Mouse (Mus musculus) erythroblast, adult 5-6 weeks (primary cell): ENCODE measurements around the gene Rnase13. TPM values are rescaled to one million over a fixed set of nuclear protein-coding genes. Genes with fewer than 3 reads are reported as not detected.
"Not testable (repeated sequence)": the region's sequence is repeated elsewhere in the genome, so short reads cannot be mapped to it uniquely, and the experiment has no call there.

Experiments used
- ATAC-seq: replicated peaks from 2 replicates; pipeline ENCODE4 v1.8.0; 2016; ENCODE audit warnings: moderate number of reproducible peaks, mild to moderate bottlenecking, moderate TSS enrichment, inconsistent platforms; ENCODE audit not compliant: poor library complexity, low FRiP score, severe bottlenecking
- total RNA-seq, 2 experiments: library from RNA; stranded (forward) in 1 of 2; stranded (reverse) in 1 of 2; fragments of 150-400 nt in 1 of 2; fragments of 200-764, 138-1000 nt in 1 of 2; gene quantifications; 2 replicates each; pipeline versions ENCODE4 v1.2.3 to v1.2.4; 2015 to 2017; ENCODE audit warnings: low replicate concordance in 2 of 2

Rnase13 gene
- total RNA-seq (2015; ENCODE audit: low replicate concordance) (not detected in 2 replicates), total RNA-seq (2017; ENCODE audit: low replicate concordance) (not detected in 2 replicates)

GRCm38 (mm10) chr14:51922571-51922865 lies at the start of gene Rnase13:
Gene Rnase13, minus strand, starts transcription at chr14:51922773.
- ATAC-seq = no peak

DNA sequence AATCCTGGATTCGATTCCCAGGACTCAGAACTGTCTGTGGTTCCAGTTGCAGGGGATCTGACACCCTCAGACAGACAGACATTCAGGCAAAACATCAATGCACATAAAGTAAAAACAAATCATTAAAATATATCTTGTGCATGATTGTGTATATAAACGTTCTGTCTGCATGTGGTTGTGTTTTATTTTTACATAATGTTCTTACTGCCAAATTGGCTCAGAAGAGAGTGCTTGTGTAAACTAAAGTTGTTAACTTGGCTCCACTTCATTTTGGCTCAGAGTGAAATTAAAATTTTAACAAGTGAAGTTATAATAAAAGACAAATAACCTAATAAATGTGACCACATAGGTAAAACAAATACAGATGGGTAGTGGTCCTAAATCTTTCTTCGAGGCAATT lies 44.8 kb upstream of the Rnase13 start:
- ATAC-seq = no peak

DNA sequence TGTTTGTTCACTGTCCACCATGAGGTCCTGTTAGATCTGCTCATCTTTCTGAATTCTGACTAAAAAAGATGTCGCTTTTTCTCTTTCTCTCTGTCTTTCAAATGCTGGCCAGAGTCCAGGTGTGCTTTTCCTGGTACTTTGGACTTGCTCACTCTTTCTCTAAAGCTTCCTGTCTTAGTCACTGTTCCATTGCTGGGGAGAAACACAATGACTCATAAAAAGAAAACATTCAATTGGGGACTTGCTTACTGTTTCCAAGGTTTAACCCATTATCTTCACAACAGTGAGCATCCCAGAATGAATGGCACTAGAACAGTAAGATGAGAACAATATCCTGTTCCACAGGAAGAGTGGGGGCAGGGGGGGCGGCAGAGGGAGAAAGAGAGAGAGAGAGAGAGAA lies 37.7 kb upstream of the Rnase13 start:
- ATAC-seq = no peak

- ATAC-seq = no peak
Measured at GRCm38 (mm10) chr14:51943336-51943735, 20.8 kb upstream of the Rnase13 start.

DNA sequence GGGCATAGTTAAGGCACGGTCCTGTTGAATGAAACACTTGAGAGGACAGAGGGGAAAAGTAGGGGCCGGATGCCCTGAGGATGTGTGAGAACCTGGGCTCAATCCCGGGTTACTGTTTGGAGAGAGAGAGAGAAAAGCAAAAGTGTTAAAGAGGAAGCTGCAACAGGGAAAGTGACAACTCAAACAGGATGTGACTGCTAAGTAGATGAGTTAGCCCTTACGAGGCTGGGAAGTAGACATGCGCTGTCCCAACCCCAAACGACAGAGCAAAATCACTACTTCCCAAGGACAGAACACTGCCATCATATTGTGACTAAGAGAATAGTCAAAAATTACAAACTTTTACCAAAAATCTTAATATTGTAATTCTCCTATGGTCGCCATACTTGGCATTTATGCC lies 19.7 kb upstream of the Rnase13 start:
- ATAC-seq = no peak

DNA sequence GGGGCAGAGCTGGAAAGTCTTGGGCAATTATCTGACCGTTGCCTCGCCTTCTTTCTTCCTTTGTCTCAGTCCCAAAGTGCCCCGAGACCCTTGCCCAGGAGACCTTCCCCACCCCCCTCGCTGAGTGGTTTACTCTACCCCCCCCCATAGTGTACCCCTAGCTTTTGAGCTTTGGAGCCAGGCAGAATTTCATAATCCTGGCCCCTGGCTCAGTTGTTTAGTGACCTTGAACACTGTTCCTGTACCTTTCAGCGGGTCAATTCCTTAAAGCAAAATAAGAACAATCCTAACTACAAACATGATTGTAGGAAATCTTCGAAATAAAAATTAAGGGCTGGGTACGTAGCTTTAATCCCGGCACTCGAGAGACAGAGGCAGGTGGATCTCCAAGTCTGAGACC lies 19.0 kb upstream of the Rnase13 start:
- ATAC-seq = no peak

DNA sequence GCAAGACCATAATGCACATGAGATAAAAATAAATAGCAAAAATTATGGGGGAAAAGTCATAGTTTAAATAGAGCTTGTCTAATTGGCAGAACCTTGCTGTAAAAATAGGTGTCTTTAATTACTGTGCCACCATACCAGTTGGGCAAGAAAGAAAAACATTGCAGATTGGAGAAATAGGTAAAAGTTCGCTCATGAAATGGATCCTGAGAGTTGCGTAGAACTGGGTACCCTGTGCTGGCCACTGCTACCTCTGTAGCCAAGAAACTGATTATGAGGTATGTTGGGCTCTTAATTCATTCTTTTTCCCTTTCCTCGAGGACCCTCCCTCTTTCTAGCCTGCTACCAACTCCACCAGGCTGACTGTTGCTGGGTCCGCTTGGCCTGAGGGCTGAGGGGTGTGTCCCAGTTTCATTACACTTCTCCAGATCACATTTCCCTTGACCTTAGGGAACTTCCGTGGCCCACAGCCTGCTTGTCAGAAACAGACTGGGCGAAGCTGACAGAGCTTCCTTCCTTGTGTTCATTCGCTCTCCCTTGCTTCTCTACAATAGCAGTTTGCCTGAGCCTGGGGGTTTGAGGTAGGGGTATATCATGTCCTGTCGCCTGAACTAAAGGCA lies 18.5 kb upstream of the Rnase13 start:
- no peak for ATAC-seq

- no peak for ATAC-seq
Measured at GRCm38 (mm10) chr14:51939005-51939404, 16.4 kb upstream of the Rnase13 start.

- ATAC-seq = no peak
Measured at GRCm38 (mm10) chr14:51932092-51933020, 9.8 kb upstream of the Rnase13 start.

DNA sequence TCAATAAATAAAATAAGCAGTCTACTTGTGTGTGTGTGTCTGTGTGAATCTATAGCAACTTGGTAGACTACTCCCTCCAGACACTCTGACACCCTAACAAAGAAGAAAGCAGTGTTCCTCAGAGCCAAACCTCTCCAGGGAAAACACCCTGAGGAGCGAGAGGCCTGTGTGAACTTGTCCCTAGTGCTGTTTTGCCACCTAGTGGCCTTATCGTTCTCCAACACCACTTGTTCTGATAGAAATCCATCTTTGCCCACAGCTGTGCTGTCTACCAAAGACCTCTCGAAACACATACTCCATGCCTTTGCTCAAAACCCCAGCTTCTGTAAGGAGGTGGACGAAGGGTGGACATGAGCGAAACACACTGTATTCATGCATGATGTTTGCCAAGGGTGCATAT lies 8.3 kb upstream of the Rnase13 start:
- no peak for ATAC-seq

DNA sequence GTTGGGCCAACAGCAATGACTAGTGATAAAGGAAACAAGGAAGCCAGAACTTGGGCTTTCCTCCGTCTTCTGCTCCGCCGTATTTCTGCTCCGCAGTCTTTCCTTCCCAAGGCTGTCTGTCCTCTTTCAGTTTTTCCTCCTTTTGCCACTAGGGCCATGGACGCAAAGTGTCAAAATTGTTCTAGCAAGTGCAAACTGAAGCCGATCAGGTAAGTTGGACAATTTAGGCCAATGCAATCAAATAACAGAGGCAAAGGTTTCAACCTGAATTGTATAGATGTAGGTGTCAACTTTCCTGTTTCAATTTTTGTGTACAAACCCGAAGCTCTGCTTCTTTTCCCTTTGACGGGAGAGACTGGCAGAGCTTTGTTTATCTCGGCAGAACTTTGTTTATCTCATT lies 7.4 kb upstream of the Rnase13 start:
- ATAC-seq = no peak

DNA sequence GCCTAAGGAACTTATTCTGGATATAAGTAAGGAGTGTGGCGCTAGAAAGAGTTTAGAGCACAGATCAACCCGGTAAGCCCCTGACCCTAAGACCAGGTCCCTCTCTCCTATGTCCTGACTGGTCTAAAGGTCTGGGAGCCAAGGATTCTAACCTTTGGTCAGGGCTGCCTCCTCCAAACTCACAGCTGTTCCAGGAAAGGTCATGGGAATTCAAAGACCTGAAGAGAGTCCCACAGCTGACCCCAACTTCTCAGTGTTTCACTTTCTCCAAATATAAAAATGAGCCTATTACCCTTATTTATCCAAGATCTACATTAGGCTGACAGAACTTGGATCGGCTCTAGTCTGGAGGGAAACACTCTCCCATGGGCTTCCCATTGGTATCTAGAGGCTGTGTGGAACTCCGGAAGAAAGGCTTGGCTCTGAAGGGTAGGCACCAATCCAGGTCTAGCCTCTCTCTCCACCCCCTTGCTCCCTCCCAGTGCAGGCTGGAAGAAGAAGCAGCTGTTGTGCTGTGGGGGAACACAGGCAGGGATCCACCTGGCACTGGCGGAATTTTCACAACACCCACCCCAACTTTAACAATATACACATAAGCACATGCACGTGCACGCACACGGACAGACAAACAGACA lies 6.9 kb upstream of the Rnase13 start:
- no peak for ATAC-seq

- ATAC-seq = not testable (repeated sequence)
Measured at GRCm38 (mm10) chr14:51926930-51927329, 4.4 kb upstream of the Rnase13 start.

DNA sequence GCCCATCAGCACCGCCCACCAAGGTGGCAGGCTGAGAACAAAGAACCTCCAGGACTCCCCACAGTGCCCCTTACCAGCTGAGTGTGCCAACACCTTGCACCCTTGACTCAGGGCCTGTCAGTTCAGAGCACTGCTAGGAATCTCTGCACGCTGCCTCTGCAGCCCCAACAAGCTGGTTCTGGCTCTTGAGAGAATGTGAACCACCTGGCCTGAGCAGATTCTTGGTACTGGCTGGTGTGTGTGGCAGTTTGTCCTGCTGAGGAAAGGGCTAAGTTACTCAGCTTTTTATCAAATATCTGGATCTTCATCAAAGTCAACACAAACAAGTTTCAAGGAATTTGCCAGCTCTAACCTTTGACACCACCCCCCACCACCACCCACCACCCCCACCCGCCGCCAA lies 919 bp upstream of the Rnase13 start:
- ATAC-seq = no peak

DNA sequence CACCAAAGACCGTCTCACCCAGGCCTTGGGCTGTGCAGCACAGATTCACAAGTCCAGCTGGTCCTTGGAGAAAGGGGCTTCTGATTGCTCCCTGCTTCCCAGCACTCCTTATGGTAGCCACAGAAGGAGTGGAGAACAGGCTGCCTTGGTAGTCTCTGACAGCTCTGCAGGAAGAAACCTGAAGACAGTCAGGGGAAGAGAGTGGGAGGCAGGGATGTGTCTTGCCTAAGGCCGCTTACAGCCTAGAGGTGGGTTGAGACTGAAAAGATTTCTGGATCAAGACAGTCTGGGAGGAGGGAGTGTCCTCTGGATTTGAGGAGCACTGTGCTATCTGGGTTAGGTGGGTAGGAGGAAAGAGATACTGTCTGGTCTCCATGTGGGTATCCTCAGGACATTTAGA lies 337 bp upstream of the Rnase13 start:
- ATAC-seq = no peak

GRCm38 (mm10) chr14:51921759-51922570 lies 608 bp downstream of the Rnase13 start:
- no peak for ATAC-seq

DNA sequence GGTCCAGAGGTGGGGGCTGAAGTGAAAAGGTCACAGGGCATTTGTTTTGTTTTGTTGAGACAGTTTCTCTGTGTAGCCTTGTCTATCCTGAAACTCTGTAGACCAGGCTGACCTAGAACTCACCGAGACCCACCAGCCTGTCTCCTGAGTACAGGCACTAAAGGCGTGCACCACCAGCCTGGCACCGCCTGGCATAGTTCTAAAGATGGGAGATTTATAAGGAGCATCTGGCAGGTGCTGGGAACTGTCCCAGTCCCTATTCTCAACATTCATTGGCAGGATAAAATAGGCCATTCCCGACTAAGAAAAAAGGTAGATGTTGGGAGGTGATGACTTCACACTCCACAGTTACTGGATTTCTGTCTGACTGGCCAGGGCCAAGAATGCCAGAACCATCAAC lies 3.6 kb downstream of the Rnase13 start:
- ATAC-seq = no peak

DNA sequence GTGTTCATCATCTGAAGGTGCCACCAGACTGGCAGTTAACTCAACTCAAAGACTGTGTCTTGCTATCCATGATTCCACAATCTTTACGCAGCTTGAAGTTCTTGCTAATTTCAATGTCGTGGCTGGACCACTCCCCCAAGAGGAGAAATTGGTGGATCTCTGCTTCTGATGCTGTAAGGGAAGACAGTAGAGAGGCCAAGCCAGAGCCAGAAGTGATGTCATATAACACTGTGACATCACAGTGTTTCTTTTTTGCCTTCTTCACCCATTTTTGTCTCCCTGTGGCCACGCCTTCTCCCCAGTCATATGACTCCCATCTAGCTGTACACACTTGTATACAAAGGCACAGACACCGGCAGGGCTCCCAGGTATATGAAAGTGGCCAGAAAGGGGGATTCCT lies 4.4 kb downstream of the Rnase13 start, which contains the start of gene Tppp2:
Gene Tppp2 (plus strand): TSS at position 301 of the 400 bp plus-strand sequence.
- ATAC-seq = no peak

DNA sequence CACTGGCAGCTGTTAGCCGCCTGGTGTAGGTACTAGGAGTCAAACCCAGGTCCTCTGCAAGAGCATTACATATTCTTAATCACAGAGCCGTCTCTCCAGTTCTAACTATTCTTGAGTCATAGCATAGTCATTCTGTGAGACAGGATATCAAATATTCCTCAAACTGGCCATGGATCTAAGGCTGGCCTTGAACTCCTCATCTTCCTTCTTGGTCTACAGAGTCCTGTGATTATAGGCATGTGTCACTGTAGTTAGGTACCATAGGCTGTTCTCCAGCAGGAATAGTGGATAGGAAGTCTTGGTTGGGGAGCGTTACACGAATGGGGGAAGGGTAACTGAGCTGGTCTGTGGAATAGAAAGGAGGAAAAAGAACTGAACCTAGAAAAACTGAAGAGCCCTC lies 6.0 kb downstream of the Rnase13 start:
- no peak for ATAC-seq

GRCm38 (mm10) chr14:51915030-51915429 lies 7.5 kb downstream of the Rnase13 start:
- ATAC-seq = no peak
